Mouse (Mus musculus) cerebellum, adult 11-12 months (tissue): Measurements from ENCODE around the gene Ldhb.
A peak's percentile ranks its signal among the peaks of the same experiment; 100 is the strongest.
"Not testable (repeated sequence)": the region's sequence is repeated elsewhere in the genome, so short reads cannot be mapped to it uniquely, and the experiment has no call there.

Experiments
- DNase-seq: peaks from one replicate; pipeline ENCODE4 v3.0.0; 2022

The Ldhb gene

DNA sequence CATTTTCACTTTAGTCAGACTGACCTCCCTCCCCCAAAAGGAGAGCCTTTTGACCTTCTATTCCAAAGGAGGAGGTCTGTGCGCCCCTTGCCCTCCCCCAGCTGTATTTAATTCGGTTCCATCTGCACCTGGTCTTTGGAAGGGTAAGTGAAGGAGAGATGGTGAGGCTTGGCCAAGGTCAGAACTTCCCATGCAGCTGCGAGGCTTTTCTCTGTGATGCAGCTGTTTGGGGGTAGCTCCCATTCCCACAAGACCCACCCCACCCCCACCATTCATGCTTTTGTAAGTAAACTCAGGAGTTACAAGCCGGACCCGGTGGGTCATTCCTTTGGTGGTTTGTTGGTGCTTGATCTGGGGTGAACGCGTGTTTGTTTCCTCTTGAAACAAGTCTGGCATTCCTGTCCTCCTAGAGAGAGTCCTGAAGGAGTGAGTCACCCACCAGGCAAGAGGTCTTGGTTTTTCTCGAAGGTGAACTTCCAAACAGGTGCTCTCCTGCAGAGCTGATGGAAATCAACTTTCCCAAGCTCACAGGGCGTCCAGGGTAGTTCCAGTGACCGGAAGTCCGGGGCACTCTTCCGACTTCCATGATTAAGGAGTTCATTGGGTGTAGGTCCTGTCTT is 3.9 kb upstream of the Ldhb start:
- no peak for DNase-seq

DNA sequence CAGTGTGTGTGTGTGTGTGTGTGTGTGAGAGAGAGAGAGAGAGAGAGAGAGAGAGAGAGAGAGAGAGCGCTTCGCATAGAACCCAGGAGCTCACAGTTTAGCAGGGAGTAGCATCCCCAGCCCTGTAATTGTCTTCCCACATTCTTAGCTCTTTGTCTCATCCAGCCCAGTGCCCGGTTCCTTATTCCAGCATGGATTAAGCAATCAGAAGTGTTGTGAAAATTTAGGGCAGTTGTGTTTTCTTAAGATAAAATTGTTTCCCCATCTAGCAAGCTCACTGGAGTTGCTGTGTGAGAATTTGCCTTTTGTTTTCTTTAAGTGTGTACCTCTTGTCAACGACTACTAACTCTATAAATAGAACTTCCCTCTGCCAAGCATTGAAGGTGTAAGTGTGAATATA is 906 bp upstream of the Ldhb start:
- no peak for DNase-seq

DNA sequence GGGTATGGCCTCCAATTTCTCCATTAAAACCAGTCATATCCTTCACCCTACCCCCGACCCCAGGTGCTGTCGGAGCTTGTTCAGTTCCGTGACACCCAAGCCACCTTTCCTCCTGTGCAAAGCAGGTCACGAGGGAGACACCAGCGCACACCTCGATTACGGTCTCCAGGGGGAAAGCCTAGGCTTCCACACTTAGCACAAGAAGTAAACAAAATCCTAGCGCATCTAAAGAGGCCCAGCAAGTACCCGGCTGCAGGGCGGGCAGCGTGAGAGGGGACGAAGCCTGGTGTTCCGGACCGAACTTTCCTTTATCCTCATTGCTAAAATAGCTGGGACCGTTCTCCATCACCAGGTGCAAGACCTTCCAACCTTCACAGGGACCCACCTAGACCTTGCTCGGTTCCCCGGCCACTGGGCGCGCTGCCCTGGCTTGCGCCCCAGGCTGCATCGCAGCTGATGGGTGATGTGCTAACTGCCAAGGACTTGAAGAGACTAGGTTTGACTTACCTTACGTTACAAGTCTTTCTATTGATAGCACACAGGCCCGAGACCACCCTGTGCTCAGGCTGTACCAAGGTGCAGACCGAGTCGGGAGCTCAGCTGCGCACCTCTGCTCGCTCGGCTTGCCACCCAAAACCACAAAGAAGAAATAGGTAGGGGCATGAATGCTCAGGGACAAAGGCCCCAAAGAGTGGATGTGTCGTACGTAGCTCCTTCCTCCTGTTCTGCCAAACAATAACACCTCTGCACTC is 548 bp downstream of the Ldhb start:
- DNase-seq, result peak; percentile 50

DNA sequence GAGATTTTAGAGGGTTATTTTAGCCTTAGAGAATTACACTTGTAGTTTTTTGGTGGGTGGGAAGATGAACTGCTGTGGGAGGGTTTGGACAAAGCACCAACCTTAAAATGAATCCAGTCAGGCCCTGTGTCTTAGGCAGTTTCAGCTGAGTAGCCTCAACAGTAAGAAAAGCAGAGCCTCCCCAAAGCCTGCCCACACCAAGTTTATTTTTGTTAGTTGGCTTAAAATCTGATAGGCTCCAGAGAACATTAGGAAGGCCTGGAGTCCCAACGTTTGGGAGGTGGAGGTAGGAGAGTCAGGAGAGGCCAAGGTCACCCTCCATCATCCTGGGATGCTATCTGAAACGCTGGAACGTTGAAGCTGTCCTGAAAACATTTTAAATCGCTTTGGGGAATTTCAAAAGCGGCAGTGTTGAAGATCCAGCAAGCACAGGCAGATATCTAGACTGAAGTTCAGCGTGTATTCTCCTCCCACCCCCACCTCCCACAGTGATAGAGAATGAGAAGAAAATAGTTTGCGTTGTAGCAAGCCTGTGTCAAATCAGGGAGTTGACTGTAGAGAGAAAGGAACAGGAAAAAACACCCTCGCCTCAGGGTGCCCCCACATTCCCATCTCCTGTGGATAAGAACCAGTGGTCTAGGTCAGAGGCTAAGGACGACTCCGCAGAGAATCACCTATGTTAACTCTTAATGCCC is 1.3 kb downstream of the Ldhb start:
- peak; percentile 16 for DNase-seq

DNA sequence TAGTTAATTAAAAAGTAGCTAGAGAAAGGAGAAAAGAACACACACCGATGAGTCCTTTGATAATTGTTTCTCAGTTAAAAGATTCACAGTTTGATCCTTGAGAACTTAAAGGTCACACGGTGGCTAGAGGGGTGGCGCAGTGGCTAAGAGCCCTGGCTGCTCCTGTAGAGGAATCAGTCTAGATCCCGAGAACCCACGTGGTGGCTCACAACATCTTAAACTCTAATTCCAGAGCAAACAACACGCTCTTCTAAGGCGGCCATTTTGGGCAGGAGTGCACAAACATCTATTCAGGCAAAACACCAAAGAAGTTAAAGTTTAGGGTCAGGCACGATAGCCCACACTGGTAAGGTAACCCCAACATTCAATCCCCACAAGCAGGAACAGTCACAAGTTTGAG is 4.2 kb downstream of the Ldhb start:
- DNase-seq, result no peak

DNA sequence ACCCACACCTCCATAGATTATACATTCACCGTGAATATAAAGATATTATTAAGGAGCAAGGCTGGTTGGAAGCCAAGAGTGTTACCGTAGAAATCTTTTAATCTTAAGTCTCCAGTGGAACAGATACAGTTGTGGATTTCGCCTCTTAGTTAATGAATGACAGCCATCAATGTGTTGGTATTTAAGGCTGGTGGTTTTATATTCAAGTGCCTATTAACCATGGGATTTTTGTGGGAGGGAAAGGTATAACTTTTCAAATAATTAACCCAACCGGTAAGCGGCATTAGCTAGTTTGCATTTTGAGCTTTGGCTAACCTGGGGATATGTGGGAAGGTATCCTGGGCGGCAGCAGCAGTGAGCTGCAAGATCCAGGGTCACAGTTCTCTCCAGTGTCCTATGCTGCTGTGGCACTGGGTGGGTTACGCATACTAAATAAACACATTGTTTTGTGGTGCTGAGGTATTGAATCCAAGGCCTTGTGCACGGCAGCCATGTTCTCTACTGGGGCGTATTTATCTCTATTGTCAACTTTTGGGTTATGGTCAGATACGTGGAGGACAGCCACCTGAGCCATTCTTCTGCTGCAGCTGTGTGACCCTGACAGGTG is 5.1 kb downstream of the Ldhb start:
- DNase-seq, result no peak

DNA sequence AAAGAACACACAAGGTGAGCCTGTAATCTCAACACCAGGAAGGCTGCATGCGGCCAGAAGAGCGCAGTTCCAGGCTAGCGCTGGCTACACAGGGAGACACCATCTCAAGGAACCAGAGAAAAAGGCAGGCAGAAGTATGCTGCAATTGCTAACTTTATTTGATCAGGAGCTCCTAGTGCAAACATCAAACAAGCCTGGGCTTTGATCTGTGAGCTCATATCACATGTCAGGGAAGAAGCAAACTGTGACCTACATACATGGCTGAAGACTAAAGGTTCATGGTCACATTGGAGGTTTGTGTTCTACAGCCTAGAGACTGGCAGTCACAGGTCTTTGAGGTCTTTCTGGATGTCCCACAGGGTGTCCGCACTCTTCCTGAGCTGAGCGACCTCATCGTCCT is 17.6 kb downstream of the Ldhb start:
- DNase-seq, result not testable (repeated sequence)

DNA sequence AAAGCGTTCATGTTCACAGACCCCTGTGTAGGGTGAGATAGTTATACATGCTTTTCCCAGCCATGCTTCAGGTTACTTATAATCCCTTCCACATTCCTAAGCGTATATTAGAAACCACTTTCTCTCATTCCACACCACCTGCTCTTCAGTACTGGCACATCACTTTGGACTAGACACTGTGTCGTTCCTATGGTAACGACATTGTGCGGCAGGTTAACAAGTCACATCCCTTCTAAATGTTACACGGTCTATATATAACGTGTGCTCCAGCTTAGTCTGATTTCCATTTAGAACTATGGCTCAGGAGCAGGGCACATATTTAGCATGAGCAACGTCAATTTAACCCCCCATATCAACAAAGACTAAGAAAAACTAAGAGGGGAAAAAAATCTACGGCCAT is 20.1 kb downstream of the Ldhb start:
- DNase-seq, result no peak

DNA sequence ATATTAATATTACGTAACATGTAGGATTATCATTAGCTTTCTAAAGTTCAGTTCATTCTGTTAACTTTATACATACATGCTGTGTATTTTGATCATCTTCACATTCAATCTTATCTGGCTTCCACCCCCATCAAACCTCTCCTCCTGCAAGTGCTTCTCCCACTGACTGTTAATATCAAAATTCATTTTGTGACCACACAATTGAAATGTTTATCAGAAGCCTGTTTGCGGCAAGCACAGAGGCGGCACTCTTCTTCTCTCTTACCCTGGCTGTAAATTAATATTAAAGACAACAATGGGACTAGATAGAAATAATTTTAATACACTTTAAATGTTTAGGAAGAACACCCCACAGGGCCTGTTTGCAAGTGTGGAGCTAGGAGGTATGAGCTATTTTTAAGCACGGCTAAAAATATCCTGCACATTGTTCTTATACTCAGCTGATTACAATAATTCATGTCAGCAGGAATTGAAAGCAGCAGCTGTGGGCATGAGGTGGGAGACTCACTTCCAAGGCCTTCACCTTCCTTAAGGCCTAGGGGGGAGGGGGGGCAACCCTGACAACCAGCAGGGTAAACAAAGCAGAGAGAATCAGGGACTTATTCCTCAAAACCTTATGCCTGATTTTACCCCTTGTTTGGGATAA is 22.2 kb downstream of the Ldhb start:
- DNase-seq, result no peak

DNA sequence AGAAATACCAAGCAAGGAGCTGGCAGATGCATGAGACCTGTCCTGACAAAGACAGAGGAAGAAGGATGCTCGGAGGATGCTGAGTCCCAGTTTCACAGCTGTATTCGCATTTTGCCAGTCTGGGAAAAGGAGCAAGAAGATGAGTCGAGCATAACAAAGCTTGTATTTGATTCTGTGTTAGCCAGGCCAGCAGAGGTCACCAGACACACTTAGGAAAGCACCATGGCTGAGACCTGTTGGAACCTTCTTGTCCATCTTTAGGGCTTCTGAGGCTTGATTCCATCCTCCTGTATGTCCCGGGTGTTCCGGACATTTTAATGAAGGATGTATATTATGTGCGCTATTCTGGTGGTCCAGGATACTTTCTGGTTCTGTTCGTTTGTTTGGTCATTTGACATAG is 30.5 kb downstream of the Ldhb start:
- DNase-seq, result no peak

DNA sequence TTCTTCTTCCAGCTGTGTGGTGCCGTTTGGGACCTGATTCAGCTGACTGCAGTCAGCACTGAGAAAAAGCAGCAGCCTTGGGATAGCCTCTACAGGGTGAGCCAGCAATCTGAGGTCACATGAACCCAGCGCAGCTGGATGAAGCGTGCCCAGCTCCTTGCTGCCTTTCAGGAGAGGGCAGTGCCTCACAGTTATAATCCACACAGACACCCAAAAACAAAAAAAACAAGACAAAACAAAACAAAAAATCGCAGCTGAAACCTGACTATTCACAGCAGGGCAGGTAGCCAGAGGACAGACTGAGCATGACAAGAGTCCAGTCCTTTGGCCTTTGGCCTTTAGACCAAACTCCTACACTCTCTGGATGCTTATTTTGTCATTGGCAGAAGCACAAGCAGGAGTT is 35.0 kb downstream of the Ldhb start, which contains the start of gene Gys2:
TSS of gene Gys2 (minus strand) at position 309 of the 403 bp plus-strand sequence.
- no peak for DNase-seq

DNA sequence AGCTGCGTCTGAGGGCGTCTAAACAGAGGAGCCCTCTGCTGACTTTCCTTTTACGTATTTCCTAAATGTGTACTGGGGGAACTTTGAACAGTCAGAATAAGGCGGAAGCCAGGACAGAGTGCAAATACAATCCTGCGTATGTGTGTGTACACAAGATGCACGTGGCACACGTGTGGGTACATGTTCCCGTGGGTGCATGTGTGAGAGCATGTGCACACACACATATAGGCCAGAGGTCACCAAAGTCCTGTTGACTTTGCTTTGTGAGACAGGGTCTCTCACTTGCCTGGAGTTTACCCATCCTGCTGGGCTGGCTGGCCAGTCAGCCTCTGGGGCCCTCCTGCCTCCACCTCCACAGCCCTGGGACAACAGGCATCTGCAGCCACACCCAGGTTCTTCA is 36.6 kb downstream of the Ldhb start:
- no peak for DNase-seq

DNA sequence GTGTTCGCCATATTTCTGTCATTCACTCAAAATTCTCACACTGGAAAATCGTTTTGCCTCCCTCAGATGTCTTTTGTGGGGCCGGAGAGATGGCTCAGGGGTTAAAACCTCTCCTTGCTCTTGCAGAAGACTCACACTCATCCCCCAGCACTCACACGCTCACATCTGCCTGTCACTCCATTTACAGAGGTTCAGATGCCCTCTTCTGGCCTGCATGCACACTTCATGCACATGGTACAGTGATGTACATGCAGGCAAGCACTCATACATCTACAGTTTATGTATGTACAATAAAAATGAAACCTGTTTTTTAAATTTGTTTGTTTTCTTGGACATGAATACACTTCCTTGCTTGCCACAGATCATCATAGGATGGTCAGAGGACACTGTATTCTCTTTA is 38.2 kb downstream of the Ldhb start:
- no peak for DNase-seq

DNA sequence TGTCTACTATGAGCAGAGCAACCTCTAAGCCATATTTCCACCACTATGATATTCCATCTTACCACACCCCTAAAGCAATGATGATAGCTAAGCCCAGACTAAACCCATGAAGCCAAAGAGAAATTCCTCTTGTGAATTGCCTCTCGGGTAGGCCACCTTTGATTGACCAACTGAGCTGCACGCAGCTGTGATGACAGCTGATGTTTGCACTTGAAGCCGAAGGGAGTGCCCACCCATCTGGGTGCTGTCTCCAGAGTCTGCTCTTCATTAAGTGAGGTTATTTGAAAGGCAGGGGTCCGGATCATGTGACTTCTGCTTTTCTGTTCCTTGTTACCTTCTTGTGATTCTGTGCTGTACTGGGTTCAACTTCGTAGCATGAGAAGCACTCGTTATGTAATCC is 45.6 kb downstream of the Ldhb start:
- no peak for DNase-seq

DNA sequence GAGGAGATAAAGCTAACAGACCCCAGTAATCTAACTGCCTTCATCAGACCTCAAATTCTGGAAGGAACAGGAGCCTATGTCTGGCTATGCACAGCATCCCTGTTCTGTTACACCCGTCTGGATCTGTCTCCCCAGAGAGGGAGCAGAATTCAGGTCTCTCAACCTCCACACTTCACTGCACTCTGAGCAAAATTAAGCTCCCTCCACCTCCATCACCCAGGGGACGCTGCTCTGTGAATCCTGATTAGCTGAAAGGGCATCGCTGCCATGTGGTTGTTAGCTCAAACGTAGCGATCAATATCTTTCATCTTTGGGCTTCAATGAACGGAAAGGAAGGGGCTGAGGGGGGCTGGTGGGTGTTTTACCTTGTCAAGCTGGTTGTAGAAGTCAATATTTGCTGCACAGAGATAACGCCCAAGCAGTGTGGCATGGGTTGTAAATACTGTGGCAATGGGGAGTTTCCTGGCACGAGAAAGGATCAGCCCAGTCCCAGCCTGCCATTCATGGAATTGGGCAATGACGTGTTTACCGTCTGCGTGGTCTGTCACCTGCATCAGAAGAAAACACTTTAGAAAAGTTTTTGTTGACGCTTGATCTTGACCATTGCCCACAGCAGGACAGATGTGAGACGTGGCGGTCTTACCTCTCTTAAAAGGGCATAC is 48.6 kb downstream of the Ldhb start:
- no peak for DNase-seq

DNA sequence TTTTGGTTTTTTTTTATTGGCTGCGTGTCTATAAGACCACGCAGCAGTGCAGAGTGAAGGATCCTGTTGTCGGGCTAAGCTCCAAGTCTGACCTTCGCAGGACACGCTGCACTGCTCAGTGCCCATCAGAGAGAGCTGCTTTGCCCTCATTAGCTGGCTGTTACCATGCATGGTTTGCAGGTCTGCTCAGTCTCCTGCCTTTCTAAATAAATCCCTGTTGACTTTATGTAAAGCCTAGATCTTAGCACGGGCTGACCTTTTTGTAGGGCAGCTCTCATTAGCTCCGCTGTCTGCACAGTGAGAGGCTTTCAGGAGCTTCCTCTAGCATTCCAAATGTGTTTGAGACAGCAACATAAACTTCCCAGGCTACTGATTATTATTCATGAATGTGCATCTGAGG is 49.7 kb downstream of the Ldhb start:
- no peak for DNase-seq

DNA sequence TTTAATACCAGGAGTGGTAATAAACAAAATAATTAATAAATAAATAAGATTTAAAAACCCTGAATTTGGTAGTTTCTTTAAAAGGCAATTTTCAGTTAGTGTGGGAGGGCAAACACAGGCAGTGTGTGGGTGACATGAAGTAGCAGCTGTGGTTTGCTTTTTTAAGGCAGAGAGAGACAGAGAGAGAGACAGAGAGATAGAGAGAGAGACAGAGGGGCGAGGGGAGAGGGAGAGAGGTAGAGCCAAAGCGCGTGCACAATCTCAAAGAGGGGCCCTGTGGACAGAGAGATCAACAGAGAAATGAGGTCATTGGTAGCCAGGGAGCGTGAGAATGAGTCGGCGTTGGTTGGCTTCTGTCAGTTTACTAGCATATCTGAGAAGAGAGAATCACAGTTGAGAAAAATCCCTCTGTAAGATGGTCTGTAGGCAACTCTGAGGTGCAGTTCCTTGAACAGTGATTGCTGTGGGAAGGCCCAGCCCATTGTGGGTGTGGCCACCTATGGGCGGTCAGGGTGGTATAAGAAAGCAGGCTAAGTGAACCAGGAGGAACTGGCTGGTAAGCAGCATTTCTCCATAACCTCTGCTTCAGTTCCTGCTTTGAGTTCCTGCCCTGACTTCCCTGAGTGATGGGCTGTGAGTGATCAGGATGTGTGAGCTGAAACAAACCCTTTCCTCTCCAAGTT is 52.3 kb downstream of the Ldhb start:
- no peak for DNase-seq

DNA sequence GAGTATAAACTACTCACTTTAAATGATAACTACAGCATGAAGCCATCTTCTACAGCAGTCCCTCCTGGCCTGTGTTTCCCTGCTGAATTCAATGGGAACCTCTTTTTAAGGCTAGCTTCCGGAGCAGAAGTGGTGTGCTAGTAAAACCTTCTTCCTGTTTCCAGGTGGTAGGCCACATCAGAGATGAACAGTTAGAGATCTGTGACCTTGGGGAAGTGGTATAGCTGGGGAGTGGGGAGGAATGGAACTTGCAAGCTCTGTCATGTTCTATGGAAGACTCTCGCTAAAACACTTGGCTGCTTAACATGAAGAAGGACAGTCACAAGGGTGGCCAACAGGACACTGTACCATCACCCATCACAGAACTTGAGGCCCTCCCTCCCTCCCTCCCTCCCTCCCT is 54.4 kb downstream of the Ldhb start:
- DNase-seq, result no peak

DNA sequence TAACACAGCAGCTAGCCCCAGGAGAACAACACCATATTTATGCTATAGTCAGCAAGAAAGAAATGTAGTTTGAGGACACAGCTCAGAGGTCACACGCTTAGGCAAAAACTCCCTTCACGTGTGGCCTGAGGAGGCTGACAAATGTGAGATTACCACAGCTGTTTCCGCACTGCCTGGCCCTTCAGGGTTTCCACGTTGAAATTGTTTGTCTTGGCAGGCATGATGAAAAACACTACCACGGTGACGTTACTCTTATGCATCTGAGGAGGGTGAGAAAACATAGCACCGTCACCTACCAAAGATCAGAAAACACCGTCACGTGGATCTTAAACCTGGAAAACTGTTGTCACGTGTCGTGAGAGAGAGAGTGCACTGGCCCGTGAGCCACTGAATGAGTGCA is 56.4 kb downstream of the Ldhb start:
- no peak for DNase-seq
